Mouse (Mus musculus): ENCODE results near the gene Olfr481. TPM values are rescaled to one million over a fixed set of nuclear protein-coding genes. Genes with fewer than 3 reads are reported as not detected.

The Olfr481 gene
- polyA plus RNA-seq (2015; fragmentation: Nextera tagmentation; extraction: Ambion mirVana): not detected in 2 replicates

DNA sequence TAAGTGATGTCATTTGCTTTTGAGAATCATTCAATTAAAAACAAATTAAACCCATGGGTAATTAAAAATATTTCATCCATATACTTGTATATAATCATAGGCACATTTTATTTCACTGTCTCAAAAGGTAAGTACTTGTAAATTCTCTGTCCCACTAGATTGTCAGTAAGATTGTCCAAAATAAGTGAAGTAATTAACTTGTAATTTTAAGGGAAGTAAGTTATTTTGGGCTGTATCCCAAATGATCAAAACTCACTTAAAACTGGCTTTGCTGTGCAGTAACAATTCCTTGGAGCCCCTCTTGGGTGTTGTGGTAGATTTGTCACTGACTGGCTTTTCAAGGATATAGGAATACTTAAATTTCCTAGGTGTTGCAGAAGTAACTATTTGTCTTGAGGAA is at the start of gene Olfr481:
Gene Olfr481, plus strand, starts transcription at position 301 of the 400 bp plus-strand sequence.
- no peaks in the 10 kb centered on the region for H3K36me3 ChIP-seq
- no peak within 1 kb of the TSS for H3K27ac ChIP-seq (replicated peaks)
- H3K4me2 ChIP-seq (replicated peaks): no peak within 1 kb of the TSS
- no peaks in the 10 kb centered on the region for H3K9me3 ChIP-seq
- no peaks in the 10 kb centered on the region for H3K4me1 ChIP-seq
- ATAC-seq (replicated peaks): no peak
- H3K4me3 ChIP-seq: no peak within 1 kb of the TSS
- H3K9ac ChIP-seq (replicated peaks): no peak within 1 kb of the TSS
- no peaks in the 10 kb centered on the region for H3K27me3 ChIP-seq

DNA sequence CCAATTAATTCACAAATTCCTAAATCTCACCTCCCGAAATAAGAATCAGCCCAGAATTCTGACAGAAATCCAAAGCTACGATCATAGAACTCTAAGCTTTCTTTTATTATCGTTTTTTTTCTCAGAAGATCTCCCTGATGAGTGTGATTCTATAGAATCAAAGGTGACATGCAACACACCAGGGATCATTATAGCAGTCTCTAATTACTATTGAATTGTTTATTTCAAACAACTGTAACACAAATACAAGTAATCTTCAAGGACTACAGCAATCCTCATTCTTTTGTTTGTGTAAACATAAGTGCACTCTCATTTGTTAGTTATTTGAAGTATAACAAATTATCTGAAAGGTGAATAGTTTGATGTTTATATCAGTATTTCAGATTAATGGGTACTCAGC is 45.8 kb upstream of the Olfr481 start, which contains the start of gene Olfr478:
Gene Olfr478, minus strand, starts transcription at position 101 of the 400 bp plus-strand sequence.
- no peaks in the 10 kb centered on the region for H3K9me3 ChIP-seq
- H3K27ac ChIP-seq (replicated peaks): no peak within 1 kb of the TSS
- no peak within 1 kb of the TSS for H3K4me2 ChIP-seq (replicated peaks)
- no peaks in the 10 kb centered on the region for H3K4me1 ChIP-seq
- ATAC-seq (replicated peaks): no peak
- no peaks in the 10 kb centered on the region for H3K36me3 ChIP-seq
- H3K4me3 ChIP-seq: no peak within 1 kb of the TSS
- no peak within 1 kb of the TSS for H3K9ac ChIP-seq (replicated peaks)
- H3K27me3 ChIP-seq: no peaks in the 10 kb centered on the region
- 81% methylated on average over 3 of the region's 3 CpGs for WGBS

DNA sequence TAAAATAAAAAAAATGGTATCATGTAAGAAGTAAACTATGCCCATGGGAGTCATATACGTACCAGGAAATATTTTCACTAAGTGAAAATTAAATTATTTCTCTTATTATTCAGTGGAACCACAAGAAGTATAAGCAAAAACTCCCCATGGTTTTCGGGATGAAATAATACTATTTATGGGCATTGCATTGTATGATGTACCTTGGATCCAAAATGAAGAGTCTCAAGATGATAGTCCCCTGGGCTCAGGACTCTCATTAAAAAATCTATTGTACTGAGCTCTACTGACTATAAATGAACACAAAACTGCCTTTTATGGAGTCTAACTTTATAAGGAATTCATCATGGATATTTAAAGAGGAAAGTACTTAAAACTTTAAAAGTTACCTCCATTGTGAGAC is 29.3 kb upstream of the Olfr481 start, which contains the start of gene Olfr479:
Gene Olfr479, plus strand, starts transcription at position 301 of the 400 bp plus-strand sequence.
- H3K4me1 ChIP-seq: no peaks in the 10 kb centered on the region
- WGBS: 90% methylated on average over 2 of the region's 2 CpGs
- H3K36me3 ChIP-seq: no peaks in the 10 kb centered on the region
- ATAC-seq (replicated peaks): no peak
- no peak within 1 kb of the TSS for H3K4me3 ChIP-seq
- H3K27ac ChIP-seq (replicated peaks): no peak within 1 kb of the TSS
- no peaks in the 10 kb centered on the region for H3K9me3 ChIP-seq
- no peak within 1 kb of the TSS for H3K4me2 ChIP-seq (replicated peaks)
- H3K27me3 ChIP-seq: no peaks in the 10 kb centered on the region
- no peak within 1 kb of the TSS for H3K9ac ChIP-seq (replicated peaks)

DNA sequence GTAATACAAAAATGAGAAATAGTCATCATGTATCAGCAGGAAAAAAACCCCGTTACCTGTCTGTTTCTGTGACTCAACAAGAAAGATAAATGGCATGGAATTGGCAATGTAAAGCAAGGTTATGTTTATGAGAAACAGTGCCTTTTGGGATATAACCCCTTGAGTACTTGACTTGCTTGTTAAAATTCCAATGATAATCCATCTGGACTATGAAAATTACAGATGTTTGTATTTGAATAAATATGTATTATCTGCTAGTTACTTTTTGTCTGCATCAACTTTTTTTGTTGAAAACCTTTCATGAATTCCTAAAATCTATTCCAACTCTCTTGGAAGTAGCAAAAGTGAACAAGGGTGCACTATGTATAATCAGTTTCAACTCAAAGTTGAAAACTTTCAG is 12.4 kb upstream of the Olfr481 start, which contains the start of gene Olfr480:
Gene Olfr480, minus strand, starts transcription at position 101 of the 400 bp plus-strand sequence.
- H3K36me3 ChIP-seq: no peaks in the 10 kb centered on the region
- H3K9ac ChIP-seq (replicated peaks): no peak within 1 kb of the TSS
- H3K27me3 ChIP-seq: no peaks in the 10 kb centered on the region
- ATAC-seq (replicated peaks): no peak
- 90% methylated on average over 1 of the region's 1 CpGs for WGBS
- no peaks in the 10 kb centered on the region for H3K4me1 ChIP-seq
- no peaks in the 10 kb centered on the region for H3K9me3 ChIP-seq
- no peak within 1 kb of the TSS for H3K27ac ChIP-seq (replicated peaks)
- H3K4me3 ChIP-seq: no peak within 1 kb of the TSS
- H3K4me2 ChIP-seq (replicated peaks): no peak within 1 kb of the TSS

DNA sequence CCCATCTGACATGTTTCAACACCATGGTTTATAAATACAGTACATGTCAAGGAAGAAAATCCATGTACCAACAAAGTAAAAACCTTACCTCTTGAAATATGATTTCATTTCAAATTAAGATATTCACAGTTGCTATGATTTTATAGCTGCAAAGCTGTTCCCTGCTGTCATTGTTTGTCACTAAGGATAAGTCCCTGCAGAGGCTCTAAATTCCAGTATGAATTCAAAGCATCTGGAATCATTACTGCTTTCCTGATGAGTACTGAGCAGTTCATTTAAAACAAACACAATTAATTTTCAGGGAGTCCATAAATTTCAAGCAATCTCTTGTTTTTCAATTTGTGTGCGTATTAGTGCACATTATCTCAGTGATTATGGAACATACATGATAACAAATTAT is 17.8 kb downstream of the Olfr481 start, which contains the start of gene Olfr482:
Gene Olfr482, minus strand, starts transcription at position 101 of the 400 bp plus-strand sequence.
- ATAC-seq (replicated peaks): no peak
- WGBS: 93% methylated on average over 1 of the region's 1 CpGs

DNA sequence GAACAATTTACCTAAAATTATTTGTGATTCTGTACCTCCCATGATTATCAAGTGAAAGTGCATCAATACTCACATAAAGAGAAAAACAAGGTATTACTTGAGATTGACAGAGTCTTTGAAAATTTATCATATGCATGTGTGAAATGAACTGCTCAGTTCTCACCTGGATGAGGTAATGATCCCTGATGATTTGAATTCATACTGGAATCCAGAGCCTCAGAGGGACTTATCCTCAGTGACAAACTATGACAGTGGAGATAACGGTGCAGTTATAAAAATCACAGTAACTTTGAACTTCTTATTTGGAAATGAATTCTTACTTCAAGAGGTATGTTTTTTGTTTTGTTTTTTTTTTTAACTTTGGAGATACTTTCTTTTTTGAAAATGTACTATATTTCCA is 20.9 kb downstream of the Olfr481 start, which contains the start of gene Olfr483:
Gene Olfr483, plus strand, starts transcription at position 301 of the 400 bp plus-strand sequence.
- Histone ChIP-seq H3K4me1 (no peaks in the 10 kb centered on the region), H3K4me3 (no peak within 1 kb of the TSS), H3K36me3 (no peaks in the 10 kb centered on the region), H3K9ac (replicated peaks) (no peak within 1 kb of the TSS), H3K9me3 (no peaks in the 10 kb centered on the region), H3K27ac (replicated peaks) (no peak within 1 kb of the TSS), H3K27me3 (no peaks in the 10 kb centered on the region), H3K4me2 (replicated peaks) (no peak within 1 kb of the TSS)
- ATAC-seq (replicated peaks): no peak
- WGBS: 83% methylated on average over 1 of the region's 1 CpGs

More for the DNA sequence above, 17.8 kb downstream of the Olfr481 start, which contains the start of gene Olfr482:
- no peak within 1 kb of the TSS for H3K9ac ChIP-seq (replicated peaks)
- no peaks in the 10 kb centered on the region for H3K9me3 ChIP-seq
- H3K27me3 ChIP-seq: no peaks in the 10 kb centered on the region
- H3K27ac ChIP-seq (replicated peaks): no peak within 1 kb of the TSS
- H3K4me3 ChIP-seq: no peak within 1 kb of the TSS
- no peaks in the 10 kb centered on the region for H3K4me1 ChIP-seq
- H3K36me3 ChIP-seq: no peaks in the 10 kb centered on the region
- H3K4me2 ChIP-seq (replicated peaks): no peak within 1 kb of the TSS

DNA sequence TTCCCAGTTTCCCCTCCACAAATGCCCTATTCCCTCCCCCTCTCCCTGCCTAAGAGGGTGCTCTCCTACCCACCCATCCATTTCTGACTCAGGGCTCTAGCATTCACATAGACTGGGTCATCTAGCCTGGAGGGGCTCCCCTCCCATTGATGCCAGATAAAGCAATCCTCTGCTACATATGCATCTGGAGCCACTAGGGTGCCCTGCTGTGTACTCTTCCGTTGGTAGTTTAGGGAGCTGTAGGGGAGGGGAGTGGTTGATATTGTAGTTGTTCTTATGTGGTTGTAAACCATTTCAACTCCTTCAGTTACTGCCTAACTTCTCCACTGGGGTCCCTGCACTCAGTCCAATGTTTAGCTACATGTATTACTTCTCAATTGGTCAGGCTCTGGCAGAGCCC is 41.0 kb downstream of the Olfr481 start:
- WGBS: 30% methylated on average over 1 of the region's 1 CpGs
- H3K4me2 ChIP-seq (replicated peaks): no peak overlapping the region
- no peak overlapping the region for H3K27ac ChIP-seq (replicated peaks)
- no peaks in the 10 kb centered on the region for H3K36me3 ChIP-seq
- ATAC-seq (replicated peaks): no peak
- H3K4me1 ChIP-seq: no peaks in the 10 kb centered on the region
- no peaks in the 10 kb centered on the region for H3K27me3 ChIP-seq
- no peak overlapping the region for H3K4me3 ChIP-seq
- H3K9me3 ChIP-seq: no peaks in the 10 kb centered on the region
- no peak overlapping the region for H3K9ac ChIP-seq (replicated peaks)

DNA sequence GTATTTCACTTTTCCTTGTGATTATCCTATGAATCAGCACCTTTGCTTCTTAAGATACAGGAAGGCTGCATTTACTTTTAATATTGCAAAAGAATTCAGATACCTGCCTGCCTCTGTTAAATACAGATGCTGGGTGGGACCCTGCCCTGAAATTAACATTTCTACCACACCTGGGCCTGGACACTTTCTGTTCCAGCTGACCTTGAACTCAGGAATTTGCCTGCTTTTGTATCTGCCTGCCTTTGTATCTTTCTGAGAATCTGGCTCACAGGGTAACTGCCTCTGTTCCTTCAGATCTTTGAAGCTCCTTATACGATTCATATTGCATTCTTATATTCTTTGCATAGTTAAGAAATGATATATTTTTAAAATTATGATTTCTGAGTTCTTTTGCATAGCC is 41.8 kb downstream of the Olfr481 start:
- H3K27ac ChIP-seq (replicated peaks): no peak overlapping the region
- H3K27me3 ChIP-seq: no peaks in the 10 kb centered on the region
- H3K4me2 ChIP-seq (replicated peaks): no peak overlapping the region
- H3K4me3 ChIP-seq: no peak overlapping the region
- no peaks in the 10 kb centered on the region for H3K36me3 ChIP-seq
- no peaks in the 10 kb centered on the region for H3K9me3 ChIP-seq
- no peaks in the 10 kb centered on the region for H3K4me1 ChIP-seq
- WGBS: 81% methylated on average over 1 of the region's 1 CpGs
- H3K9ac ChIP-seq (replicated peaks): no peak overlapping the region
- ATAC-seq (replicated peaks): no peak

DNA sequence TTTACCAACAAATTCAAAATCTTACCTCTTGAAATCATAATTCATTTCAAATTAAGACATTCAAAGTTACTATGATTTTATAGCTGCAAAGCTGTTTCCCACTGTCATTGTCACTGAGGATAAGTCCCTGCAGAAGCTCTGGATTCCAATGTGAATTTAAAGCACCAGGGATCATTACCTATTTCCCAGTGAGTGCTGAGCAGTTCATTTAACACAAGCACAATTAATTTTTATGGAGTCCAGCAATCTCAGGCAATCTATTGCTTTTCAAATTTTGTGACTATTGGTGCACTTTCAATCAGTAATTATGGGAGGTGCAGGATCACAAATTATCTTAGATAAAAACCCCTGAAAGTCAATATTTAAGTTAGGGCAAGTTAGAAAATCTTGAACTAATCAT is 47.7 kb downstream of the Olfr481 start, which contains the start of gene Olfr484:
Gene Olfr484, minus strand, starts transcription at position 101 of the 400 bp plus-strand sequence.
- Histone ChIP-seq H3K9me3 (no peaks in the 10 kb centered on the region), H3K27ac (replicated peaks) (no peak within 1 kb of the TSS), H3K36me3 (no peaks in the 10 kb centered on the region), H3K9ac (replicated peaks) (no peak within 1 kb of the TSS), H3K4me1 (no peaks in the 10 kb centered on the region), H3K4me3 (no peak within 1 kb of the TSS), H3K4me2 (replicated peaks) (no peak within 1 kb of the TSS), H3K27me3 (no peaks in the 10 kb centered on the region)
- no peak for ATAC-seq (replicated peaks)

Other genes with a start within 250 kb of the Olfr481 start
- gene Olfr470, start 232.4 kb upstream of the Olfr481 start, polyA plus RNA-seq (2015; fragmentation: Nextera tagmentation; extraction: Ambion mirVana): not detected in 2 replicates
- gene Olfr472, start 182.0 kb upstream of the Olfr481 start, polyA plus RNA-seq (2015; fragmentation: Nextera tagmentation; extraction: Ambion mirVana): not detected in 2 replicates
- not detected in 2 replicates for gene Olfr473, start 149.4 kb upstream of the Olfr481 start, polyA plus RNA-seq (2015; fragmentation: Nextera tagmentation; extraction: Ambion mirVana)
- not detected in 2 replicates for gene Olfr474, start 125.2 kb upstream of the Olfr481 start, polyA plus RNA-seq (2015; fragmentation: Nextera tagmentation; extraction: Ambion mirVana)
- not detected in 2 replicates for gene Olfr476, start 115.1 kb upstream of the Olfr481 start, polyA plus RNA-seq (2015; fragmentation: Nextera tagmentation; extraction: Ambion mirVana)
- gene Olfr477, start 93.2 kb upstream of the Olfr481 start, polyA plus RNA-seq (2015; fragmentation: Nextera tagmentation; extraction: Ambion mirVana): not detected in 2 replicates
- gene Olfr478, start 45.9 kb upstream of the Olfr481 start, polyA plus RNA-seq (2015; fragmentation: Nextera tagmentation; extraction: Ambion mirVana): not detected in 2 replicates
- gene Olfr479, start 29.2 kb upstream of the Olfr481 start, polyA plus RNA-seq (2015; fragmentation: Nextera tagmentation; extraction: Ambion mirVana): not detected in 2 replicates
- gene Olfr480, start 12.5 kb upstream of the Olfr481 start, polyA plus RNA-seq (2015; fragmentation: Nextera tagmentation; extraction: Ambion mirVana): not detected in 2 replicates
- gene Olfr482, start 17.7 kb downstream of the Olfr481 start, polyA plus RNA-seq (2015; fragmentation: Nextera tagmentation; extraction: Ambion mirVana): 0.08 and 0.09 TPM in 2 replicates
- gene Olfr483, start 21.0 kb downstream of the Olfr481 start, polyA plus RNA-seq (2015; fragmentation: Nextera tagmentation; extraction: Ambion mirVana): not detected in 2 replicates
- not detected in 2 replicates for gene Olfr484, start 47.6 kb downstream of the Olfr481 start, polyA plus RNA-seq (2015; fragmentation: Nextera tagmentation; extraction: Ambion mirVana)
- gene Olfr485, start 80.0 kb downstream of the Olfr481 start, polyA plus RNA-seq (2015; fragmentation: Nextera tagmentation; extraction: Ambion mirVana): not detected in 2 replicates
- gene Olfr486, start 92.9 kb downstream of the Olfr481 start, polyA plus RNA-seq (2015; fragmentation: Nextera tagmentation; extraction: Ambion mirVana): not detected in 2 replicates
- not detected in 2 replicates for gene Olfr487, start 134.8 kb downstream of the Olfr481 start, polyA plus RNA-seq (2015; fragmentation: Nextera tagmentation; extraction: Ambion mirVana)
- not detected in 2 replicates for gene Olfr488, start 178.5 kb downstream of the Olfr481 start, polyA plus RNA-seq (2015; fragmentation: Nextera tagmentation; extraction: Ambion mirVana)
- not detected in 2 replicates for gene Olfr490, start 209.1 kb downstream of the Olfr481 start, polyA plus RNA-seq (2015; fragmentation: Nextera tagmentation; extraction: Ambion mirVana)
- gene Olfr491, start 233.6 kb downstream of the Olfr481 start, polyA plus RNA-seq (2015; fragmentation: Nextera tagmentation; extraction: Ambion mirVana): not detected in 2 replicates
- gene Olfr492, start 243.8 kb downstream of the Olfr481 start, polyA plus RNA-seq (2015; fragmentation: Nextera tagmentation; extraction: Ambion mirVana): not detected in 2 replicates

Measured in forebrain, embryonic 15.5 days (tissue).